In genomic region chr1:189951861-189952260, GRCm38 (mm10) we compare ENCODE assay signal across 23 mouse cellular contexts. TPM values are rescaled to one million over a fixed set of nuclear protein-coding genes. Genes with fewer than 3 reads are reported as not detected.
A peak's percentile ranks its signal among the peaks of the same experiment; 100 is the strongest.
DNase-seq lines count a peak whose midpoint lies in the region; ATAC-seq and TF ChIP-seq lines count a peak whose summit lies in the region.
"Had no signal": no experiment of that assay in that cellular context is flagged by ENCODE, and none has a peak within 500 bp of the region (broad histone marks: within the 10 kb centered on the region; RNA-seq: fewer than 3 reads in every experiment).

No protein-coding gene starts in this region.

- intact Hi-C loops in heart, postnatal 14 days (cut with DNase I) = no loop called here
- intact Hi-C loops in left cerebral cortex, postnatal 14 days (cut with DNase I) = no loop called here
- intact Hi-C loops in left cerebral cortex, postnatal 4 days (cut with DNase I) = no loop called here

- WGBS in forebrain, postnatal 0 days = 80% methylated on average over 6 of the region's 6 CpGs
- 80% methylated on average over 6 of the region's 6 CpGs for WGBS in forebrain, embryonic 13.5 days

- no peaks in the 10 kb centered on the region for H3K27me3 ChIP-seq in forebrain, postnatal 0 days (ENCODE audit: insufficient read depth, low read length)
- H3K27me3 ChIP-seq in forebrain, embryonic 13.5 days = no peaks in the 10 kb centered on the region
- H3K27me3 ChIP-seq: CH12.LX had no signal

- no peak for TF ChIP-seq CTCF in forebrain, postnatal 0 days (IDR thresholded peaks at IDR 0.05; ENCODE audit: low read depth)

- H3K4me1 ChIP-seq in forebrain, postnatal 0 days (ENCODE audit: insufficient read depth) = no peaks in the 10 kb centered on the region
- no peaks in the 10 kb centered on the region for H3K4me1 ChIP-seq in forebrain, embryonic 13.5 days

- H3K36me3 ChIP-seq in forebrain, postnatal 0 days (ENCODE audit: insufficient read depth) = no peaks in the 10 kb centered on the region
- H3K36me3 ChIP-seq in forebrain, embryonic 13.5 days (ENCODE audit: poor library complexity, severe bottlenecking) = no peaks in the 10 kb centered on the region
- H3K36me3 ChIP-seq: G1E had no signal

- peak; percentile 13 for DNase-seq in forebrain, postnatal 0 days
- peak; percentile 57 for DNase-seq in heart, adult 11 months
- no peak for DNase-seq in heart, postnatal 14 days
- peak; percentile 31 to 77 for DNase-seq in left cerebral cortex, postnatal 14 days (ENCODE audit: low spot score in 2 of 2)
- DNase-seq in left cerebral cortex, postnatal 4 days = no peak
- DNase-seq in brain, adult 2 months (ENCODE audit: low read depth, low spot score) = peak; percentile 23
- no peak for DNase-seq in cerebellum, postnatal 10 days
- DNase-seq: adrenal gland, adult 2 months; adrenal gland, adult 8-10 months; adrenal gland, postnatal 10 days; adrenal gland, postnatal 14 days; adrenal gland, postnatal 25 days; adrenal gland, postnatal 36 days; B cell, adult 2 months; cerebellum, adult 11 months; cerebellum, adult 11-12 months; cerebellum, adult 18-20 months had no signal

- H3K27ac ChIP-seq in forebrain, postnatal 0 days (ENCODE audit: low read depth, low read length) = no peak overlapping the region
- no peak overlapping the region for H3K27ac ChIP-seq in forebrain, embryonic 13.5 days

- no peak overlapping the region for H3K9ac ChIP-seq in forebrain, postnatal 0 days
- no peak overlapping the region for H3K9ac ChIP-seq in forebrain, embryonic 13.5 days

- no peak overlapping the region for H3K4me3 ChIP-seq in forebrain, postnatal 0 days (ENCODE audit: low read depth, low read length)
- no peak overlapping the region for H3K4me3 ChIP-seq in forebrain, embryonic 13.5 days

- no peak overlapping the region for H3K4me2 ChIP-seq in forebrain, postnatal 0 days (ENCODE audit: low read depth)
- H3K4me2 ChIP-seq in forebrain, embryonic 13.5 days = no peak overlapping the region

- ATAC-seq in forebrain, postnatal 0 days = no peak
- no peak for ATAC-seq in forebrain, embryonic 13.5 days
- ATAC-seq: activated CD4-positive, CD25-positive, alpha-beta regulatory T cell, adult 4 months; CD4-positive, CD25-positive, alpha-beta regulatory T cell, adult 4 months; Patski had no signal

- no peaks in the 10 kb centered on the region for H3K9me3 ChIP-seq in forebrain, postnatal 0 days (ENCODE audit: low read length)
- no peaks in the 10 kb centered on the region for H3K9me3 ChIP-seq in forebrain, embryonic 13.5 days (replicated peaks)

RNA-seq across cellular contexts. Expression of gene Smyd2, which starts 29.7 kb away (rescaled TPM):
- 75.9 and 87.2 TPM in 2 replicates for total RNA-seq in forebrain, postnatal 0 days (2014; rRNA removed)
- 109 and 116 TPM in 2 replicates for polyA plus RNA-seq in forebrain, postnatal 0 days (2015; fragmentation: Nextera tagmentation; extraction: Ambion mirVana)
- 41.9 and 44.9 TPM in 2 replicates for polyA plus RNA-seq in forebrain, embryonic 13.5 days (2015; fragmentation: Nextera tagmentation; extraction: Ambion mirVana)
- 100 to 1,000 TPM; 122 to 138 TPM for total RNA-seq in heart, postnatal 14 days (2021)
- total RNA-seq in left cerebral cortex, postnatal 14 days (2021) = 100 to 1,000 TPM; 110 to 113 TPM
- total RNA-seq in left cerebral cortex, postnatal 4 days (2021) = 100 to 1,000 TPM; 120 to 128 TPM
- total RNA-seq: G1E had no signal
- polyA plus RNA-seq: G1E had no signal

Comparison
In these comparisons a context has a peak if more than half of its experiments do, and no peak if none do; other contexts are left out.
1. DNase-seq: peak in forebrain, postnatal 0 days (single experiment), heart, adult 11 months (single experiment), left cerebral cortex, postnatal 14 days (2 of 2) and brain, adult 2 months (single experiment); none in heart, postnatal 14 days (0 of 2), left cerebral cortex, postnatal 4 days (single experiment) and cerebellum, postnatal 10 days (0 of 2).